Mouse (Mus musculus) bone marrow macrophage, adult 2 months (primary cell): Measurements from ENCODE around the gene Tbc1d17. TPM values are rescaled to one million over a fixed set of nuclear protein-coding genes. Genes with fewer than 3 reads are reported as not detected.
A peak's percentile ranks its signal among the peaks of the same experiment; 100 is the strongest.

Source experiments
- H3K27ac ChIP-seq: 2 replicates; pipeline ENCODE4 v1.5.1; 2012; ENCODE audit warnings: low read depth, low read length; ENCODE audit not compliant: insufficient read depth
- H3K4me1 ChIP-seq: 2 replicates; pipeline ENCODE4 v1.6.1; 2012; ENCODE audit warnings: low read length; ENCODE audit not compliant: control insufficient read depth, insufficient read depth
- H3K4me3 ChIP-seq: 2 replicates; pipeline ENCODE4 v1.5.1; 2012; ENCODE audit warnings: mild to moderate bottlenecking, low read length, moderate library complexity; ENCODE audit not compliant: insufficient read depth
- CTCF ChIP-seq: IDR thresholded peaks from 2 replicates; pipeline ENCODE4 v1.5.1; 2012; ENCODE audit warnings: low read depth, mild to moderate bottlenecking, low read length, moderate library complexity
- POLR2A ChIP-seq: IDR thresholded peaks from 2 replicates; pipeline ENCODE4 v1.6.1; 2012; ENCODE audit warnings: mild to moderate bottlenecking, low read depth, low read length, borderline replicate concordance
- polyA plus RNA-seq: library from polyadenylated mRNA; stranded (reverse); fragments of >200 nt; gene quantifications from 2 replicates; pipeline ENCODE4 v1.2.4, GENCODE M21; 2012; ENCODE audit not compliant: missing spikeins, insufficient read depth, insufficient read length

Tbc1d17 gene
- polyA plus RNA-seq, 1 experiment: 76.1 TPM

- peak overlapping the region; percentile 57 for H3K4me3 ChIP-seq
- H3K27ac ChIP-seq: peak overlapping the region; percentile 92
- peaks cover 35% of the 10 kb centered on the region for H3K4me1 ChIP-seq
- no peak for TF ChIP-seq POLR2A
- TF ChIP-seq CTCF: no peak; the same call in 1 of the 2 replicates
Observed at GRCm38 (mm10) chr7:44853596-44854355, 4.9 kb upstream of the Tbc1d17 start.

GRCm38 (mm10) chr7:44853065-44853464, 4.2 kb upstream of the Tbc1d17 start:
- TF ChIP-seq CTCF (no peak), POLR2A (no peak)
- Histone ChIP-seq H3K4me3 (no peak overlapping the region), H3K27ac (no peak overlapping the region), H3K4me1 (peaks cover 30% of the 10 kb centered on the region)

- no peak for TF ChIP-seq POLR2A
- TF ChIP-seq CTCF: no peak
- H3K4me3 ChIP-seq: no peak overlapping the region
- no peak overlapping the region for H3K27ac ChIP-seq
- H3K4me1 ChIP-seq: peaks cover 30% of the 10 kb centered on the region
Observed at GRCm38 (mm10) chr7:44852259-44853027, 3.6 kb upstream of the Tbc1d17 start.

GRCm38 (mm10) chr7:44851625-44852234, 2.9 kb upstream of the Tbc1d17 start:
- Histone ChIP-seq H3K4me3 (0 out of 2 replicates have a peak overlapping the region, but pooled peaks have one; percentile 65), H3K27ac (no peak overlapping the region), H3K4me1 (peaks cover 31% of the 10 kb centered on the region)
- TF ChIP-seq CTCF: no peak
- no peak for TF ChIP-seq POLR2A

- peaks cover 31% of the 10 kb centered on the region for H3K4me1 ChIP-seq
- peak overlapping the region; percentile 96 for H3K27ac ChIP-seq
- TF ChIP-seq POLR2A (no peak), CTCF (no peak)
- H3K4me3 ChIP-seq: peak overlapping the region; percentile 65
Observed at GRCm38 (mm10) chr7:44850789-44851624, 2.1 kb upstream of the Tbc1d17 start.

- H3K27ac ChIP-seq: peak overlapping the region; percentile 96
- TF ChIP-seq CTCF: no peak
- TF ChIP-seq POLR2A: no peak
- peaks cover 22% of the 10 kb centered on the region for H3K4me1 ChIP-seq
- peak overlapping the region; percentile 65 for H3K4me3 ChIP-seq
Observed at GRCm38 (mm10) chr7:44850146-44850545, 1.3 kb upstream of the Tbc1d17 start.

- TF ChIP-seq POLR2A: no peak
- no peak for TF ChIP-seq CTCF
- peaks cover 20% of the 10 kb centered on the region for H3K4me1 ChIP-seq
- peak overlapping the region; percentile 96 for H3K27ac ChIP-seq
- H3K4me3 ChIP-seq: peak overlapping the region; percentile 65
Observed at GRCm38 (mm10) chr7:44849416-44850111, 685 bp upstream of the Tbc1d17 start.

- Histone ChIP-seq H3K4me3 (peak overlapping the region; percentile 65), H3K27ac (no peak overlapping the region), H3K4me1 (peaks cover 9% of the 10 kb centered on the region)
- TF ChIP-seq CTCF (no peak), POLR2A (no peak)
Observed at GRCm38 (mm10) chr7:44847772-44848171, 1.1 kb downstream of the Tbc1d17 start.
